Mouse (Mus musculus) monocyte, adult 2 months (primary cell): ENCODE results near the gene Atp8a2.
"Not testable (repeated sequence)": the region's sequence is repeated elsewhere in the genome, so short reads cannot be mapped to it uniquely, and the experiment has no call there.

ENCODE experiments used
- DNase-seq, 2 experiments: peaks; one replicate each; pipeline ENCODE4 v3.0.0; 2022; ENCODE audit warnings: low spot score in 2 of 2, low read depth in 1 of 2

The Atp8a2 gene

DNA sequence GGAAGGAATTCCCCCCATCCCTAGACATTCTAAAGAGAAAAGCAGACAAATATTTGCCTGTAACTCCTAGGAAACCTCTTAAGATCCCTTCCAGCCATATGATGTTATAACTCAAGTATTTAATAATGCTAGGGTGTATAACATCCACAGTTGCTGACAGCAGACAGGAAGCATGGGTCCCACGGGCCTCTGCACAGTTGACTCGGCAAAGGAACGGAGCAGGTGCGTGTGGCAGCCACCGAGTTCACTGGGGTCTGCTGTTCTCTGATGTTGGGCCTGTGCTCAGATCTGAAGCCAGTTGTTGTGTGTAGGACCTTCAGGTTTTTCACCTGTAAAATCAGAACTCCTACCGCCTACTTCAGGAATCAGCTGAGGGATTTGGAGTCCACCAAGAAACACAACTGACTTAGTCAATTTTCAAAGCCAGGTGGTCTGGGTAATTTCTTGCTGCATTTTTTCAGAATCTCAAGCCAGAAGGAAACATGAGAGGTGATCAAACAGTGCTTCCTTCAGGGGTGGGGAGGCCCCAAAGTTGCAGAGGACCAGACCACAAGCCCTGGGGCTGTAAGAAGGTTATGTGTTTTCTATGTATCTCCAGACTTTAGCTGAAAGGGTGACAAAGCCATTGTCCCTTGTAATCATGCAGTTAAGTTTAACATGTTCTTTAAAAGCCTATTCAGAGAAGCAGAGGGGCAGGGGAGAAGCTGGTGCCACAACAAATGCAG, 338.3 kb downstream of the Atp8a2 start:
- no peak for DNase-seq

DNA sequence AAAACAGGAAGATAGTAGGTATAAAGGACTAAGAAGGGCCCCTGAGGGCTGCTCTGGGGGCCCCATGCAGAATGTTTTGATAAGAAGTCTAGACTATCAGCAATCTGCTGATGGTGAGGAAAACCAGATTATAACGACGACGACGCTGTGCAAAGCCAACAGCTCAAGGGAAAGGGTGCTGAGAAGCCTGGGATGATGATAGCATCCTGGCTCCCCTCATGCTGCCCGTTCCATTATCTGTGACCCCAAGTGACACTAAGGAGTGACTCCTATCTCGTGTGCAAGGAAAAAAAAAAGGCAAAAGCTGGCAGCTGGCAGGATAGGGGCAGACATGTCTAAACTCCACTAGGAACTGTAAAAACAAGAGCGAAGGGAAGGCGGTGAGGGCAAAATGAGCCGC, 343.8 kb downstream of the Atp8a2 start:
- no peak for DNase-seq

DNA sequence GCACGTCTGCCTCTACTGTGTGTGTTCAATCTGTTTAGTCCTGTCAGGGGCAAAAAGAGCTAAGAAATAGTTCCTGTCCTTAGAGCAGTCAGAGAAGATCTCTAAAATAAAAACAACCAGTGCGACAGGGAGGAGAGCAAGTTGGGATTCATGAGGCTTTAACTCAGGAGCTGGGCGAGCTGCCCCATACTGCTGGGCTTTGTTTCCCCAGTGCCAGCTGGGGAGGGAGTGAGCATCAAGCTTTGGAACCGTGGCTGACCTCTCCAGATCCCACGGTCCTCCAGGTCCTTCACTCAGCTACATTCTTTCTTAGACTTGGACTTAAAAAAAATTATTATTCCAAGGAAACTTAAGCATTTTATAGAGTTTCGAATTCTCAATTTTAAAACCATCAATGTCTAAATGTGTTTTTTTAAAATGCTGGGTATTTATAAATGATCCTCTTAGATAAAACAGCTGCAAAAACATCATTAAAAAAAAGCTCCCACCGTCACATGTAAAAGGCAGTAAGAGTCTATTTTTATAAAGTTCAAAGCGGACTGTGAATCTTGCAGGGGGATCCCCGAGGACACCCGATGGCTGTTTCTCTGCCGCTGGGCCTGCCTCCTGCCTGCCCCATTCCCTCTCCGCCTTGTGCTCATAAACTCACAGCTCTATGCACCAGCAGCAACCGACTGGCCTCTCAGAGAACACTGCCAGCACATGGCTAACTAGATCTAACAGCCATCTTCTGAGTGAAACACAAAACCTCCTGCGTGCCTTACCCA, 350.2 kb downstream of the Atp8a2 start:
- DNase-seq: no peak

DNA sequence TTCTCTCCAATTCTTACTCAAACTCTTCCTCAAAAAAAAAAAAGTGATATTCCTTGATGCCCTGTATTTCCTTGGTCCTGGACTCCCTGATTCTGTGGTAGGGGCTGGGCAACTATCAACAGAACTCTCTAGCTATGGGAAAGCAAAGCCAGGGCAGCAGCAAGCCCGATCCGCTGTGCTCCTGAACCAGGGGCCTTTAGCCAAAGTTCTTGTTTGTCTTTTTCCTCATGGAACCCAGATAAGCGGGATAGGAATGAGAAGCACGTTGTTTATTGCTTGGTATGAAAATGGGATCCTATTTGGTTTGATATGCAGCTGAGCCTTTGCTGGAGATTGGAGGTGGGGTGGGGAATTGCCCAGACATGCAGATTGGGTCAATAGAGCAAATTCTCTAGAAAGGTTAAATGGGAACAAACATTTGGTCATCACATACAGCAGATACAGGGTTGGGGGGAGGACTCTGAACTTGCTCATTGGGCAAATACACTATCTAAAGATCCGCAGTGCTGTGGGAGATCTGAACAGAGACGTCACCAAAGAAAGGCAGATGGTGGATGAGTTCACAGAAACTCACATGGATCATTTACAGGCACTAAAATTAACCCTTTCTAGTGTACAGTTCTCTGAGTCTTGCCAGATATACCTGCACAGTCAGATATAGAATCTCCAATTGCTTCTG, 353.6 kb downstream of the Atp8a2 start:
- DNase-seq: no peak

DNA sequence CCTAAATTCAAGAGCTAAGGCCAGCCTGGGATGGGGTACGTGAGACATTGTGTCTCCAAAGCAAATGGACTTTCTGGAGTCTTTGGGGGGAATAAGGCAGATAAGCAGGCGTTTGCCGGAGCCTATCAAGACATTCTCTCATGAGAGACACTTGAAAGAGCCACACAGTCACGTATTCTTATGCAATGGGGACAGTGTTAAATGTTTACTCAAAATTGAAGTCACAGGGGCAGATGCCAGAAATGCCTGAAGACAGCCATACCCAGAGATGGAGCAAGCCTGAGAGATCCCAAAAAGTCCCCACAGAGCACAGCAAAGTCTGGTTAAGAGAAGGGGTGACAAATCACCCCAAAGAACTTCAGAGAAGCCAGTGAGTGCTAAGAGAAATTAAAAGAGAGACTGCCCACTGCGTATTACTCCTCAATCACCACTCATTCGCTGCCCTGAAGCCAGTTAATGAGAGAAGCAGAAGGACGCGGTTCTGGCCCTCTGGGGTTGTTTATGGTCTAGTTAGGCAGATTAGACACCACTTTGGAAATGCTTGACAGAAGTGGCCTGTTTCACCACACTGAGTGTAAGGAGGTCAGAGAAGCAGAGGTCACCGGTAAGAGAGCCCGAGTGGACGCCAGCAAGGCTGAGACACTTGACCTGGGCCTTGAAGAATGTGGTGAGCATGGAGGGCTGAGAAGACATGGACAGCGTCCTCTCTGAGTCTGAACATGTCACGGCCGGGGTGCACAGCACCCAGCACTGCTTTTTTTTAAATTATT, 356.8 kb downstream of the Atp8a2 start:
- no peak for DNase-seq

DNA sequence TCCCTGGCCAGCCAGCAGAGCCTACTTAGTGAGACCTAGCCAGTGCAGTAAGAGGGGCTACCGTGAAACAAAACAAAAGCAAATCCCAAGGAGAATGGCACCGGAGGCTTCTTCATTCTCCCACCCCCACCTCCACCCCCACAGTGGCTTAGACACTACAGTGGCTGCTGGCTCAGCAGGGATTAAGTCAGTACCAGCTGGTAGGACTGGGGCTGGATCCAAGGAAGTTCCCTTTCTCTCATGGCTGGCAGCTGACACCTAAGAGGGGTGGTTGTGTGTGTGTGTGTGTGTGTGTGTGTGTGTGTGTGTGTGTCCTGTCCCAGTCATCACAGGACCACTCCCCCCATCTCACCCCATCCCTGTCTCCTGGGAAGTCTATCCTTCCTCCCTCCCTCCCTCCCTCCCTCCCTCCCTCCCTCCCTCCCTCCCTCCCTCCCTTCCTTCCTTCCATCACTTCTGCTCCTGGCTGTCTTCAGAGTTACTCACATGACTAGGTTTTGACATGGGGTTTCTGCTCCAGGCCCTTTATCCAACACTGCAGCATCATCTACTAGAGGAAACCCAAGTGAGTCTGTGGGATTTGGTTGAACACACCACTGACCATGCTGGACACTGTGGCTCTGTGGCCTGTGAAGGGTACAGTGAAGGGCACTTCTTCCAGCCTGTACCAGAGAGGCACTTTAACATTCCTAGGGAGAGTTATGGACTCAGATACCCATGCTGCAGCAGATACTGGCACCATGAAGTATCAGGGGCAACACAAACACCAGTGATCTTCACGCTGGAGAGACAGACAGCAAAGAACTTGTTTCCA, 358.3 kb downstream of the Atp8a2 start:
- not testable (repeated sequence) for DNase-seq

DNA sequence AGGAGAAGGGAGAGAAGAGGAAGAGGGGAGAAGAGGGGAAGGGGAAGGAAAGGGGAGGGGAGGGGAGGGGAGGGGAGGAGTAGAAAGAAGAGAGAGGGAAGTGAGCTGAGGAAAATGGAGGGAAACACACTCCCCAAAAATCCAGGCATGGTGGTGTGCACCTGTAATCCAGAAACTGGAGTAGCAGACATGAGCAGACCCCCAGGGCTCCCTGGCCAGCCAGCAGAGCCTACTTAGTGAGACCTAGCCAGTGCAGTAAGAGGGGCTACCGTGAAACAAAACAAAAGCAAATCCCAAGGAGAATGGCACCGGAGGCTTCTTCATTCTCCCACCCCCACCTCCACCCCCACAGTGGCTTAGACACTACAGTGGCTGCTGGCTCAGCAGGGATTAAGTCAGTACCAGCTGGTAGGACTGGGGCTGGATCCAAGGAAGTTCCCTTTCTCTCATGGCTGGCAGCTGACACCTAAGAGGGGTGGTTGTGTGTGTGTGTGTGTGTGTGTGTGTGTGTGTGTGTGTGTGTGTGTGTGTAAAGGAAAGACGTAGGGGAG, 359.2 kb downstream of the Atp8a2 start:
- not testable (repeated sequence) for DNase-seq

DNA sequence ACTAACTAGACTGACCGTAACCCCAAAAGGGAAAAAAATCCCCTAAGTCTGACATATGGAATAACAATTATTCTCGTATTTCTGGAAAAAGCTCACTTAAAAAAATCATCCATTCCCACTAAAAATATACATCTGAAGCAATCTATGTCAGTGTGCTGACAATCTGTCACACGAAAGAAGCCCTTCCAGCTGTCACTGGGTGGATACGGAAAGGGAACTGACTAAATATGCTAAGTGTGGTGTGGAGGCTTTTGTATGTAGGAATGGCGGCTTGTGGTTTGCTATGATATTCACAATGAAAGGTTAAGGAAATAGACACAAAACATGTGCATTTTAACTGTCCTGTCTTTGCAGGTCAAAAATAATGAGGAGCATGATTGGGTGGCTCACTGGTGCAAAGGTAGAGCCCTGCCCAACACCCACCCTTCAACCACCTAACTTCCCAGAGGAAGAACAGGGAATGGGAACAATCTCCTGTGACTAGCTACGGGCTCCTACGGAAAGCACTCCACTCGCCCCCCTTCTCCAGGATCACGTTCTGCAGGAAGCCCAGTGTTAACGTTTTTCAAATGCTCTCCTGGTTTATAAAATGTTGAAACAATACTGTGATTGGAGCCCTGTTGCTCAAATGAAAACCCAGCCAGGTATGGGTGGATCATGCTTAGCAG, 360.0 kb downstream of the Atp8a2 start:
- no peak for DNase-seq

DNA sequence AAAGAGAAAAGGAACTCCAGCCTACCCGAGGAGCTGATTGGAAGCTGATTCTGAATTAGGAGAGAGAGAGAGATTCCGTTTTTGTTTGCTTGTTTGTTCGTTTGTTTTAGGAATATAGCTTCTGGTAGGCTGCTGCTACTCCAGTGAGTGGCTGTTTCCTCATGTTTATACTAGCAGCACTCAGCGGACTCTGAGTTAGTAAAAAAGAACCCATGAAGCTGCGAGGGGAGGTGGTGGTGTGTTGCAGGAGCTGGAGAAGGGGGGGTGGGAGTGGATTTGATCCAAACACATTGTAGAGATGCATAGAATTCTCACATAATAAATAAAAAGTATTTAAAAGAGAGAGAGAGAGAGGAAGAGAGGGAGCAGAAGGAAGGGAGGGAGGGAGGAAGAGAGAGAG, 367.4 kb downstream of the Atp8a2 start:
- no peak for DNase-seq

DNA sequence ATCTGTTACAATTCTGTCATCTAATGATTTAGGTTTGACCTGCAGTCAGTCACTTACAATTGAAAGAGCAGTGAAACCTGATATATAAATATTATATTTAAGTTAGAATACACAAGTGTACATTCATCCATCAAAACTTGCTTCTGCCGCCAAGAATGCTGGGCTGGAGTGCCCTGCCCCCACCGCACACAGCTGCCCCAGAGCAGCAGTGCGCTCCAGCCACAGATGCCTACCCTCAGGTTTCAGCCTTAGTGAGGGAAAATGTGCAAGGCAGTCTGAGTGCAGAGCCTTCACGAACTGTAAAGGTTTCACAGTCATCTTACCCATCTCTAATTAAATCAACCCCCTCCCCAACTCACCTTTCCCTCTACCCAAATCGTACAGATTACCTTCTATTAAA, 369.6 kb downstream of the Atp8a2 start:
- no peak for DNase-seq

DNA sequence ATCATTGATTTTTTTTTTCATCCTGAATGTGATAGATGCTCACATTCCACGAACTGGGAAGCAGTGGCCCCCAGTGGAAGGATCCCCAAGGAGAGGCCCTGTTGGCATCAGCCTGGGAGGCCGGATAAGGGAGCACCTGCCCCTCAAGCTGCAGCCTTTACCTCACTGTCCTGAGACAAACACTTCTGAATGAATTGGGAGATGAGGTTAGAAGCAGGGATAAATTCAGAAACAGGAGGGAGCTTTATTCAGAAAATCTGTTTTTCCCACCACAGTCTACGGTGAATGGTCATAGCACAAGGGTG, 376.9 kb downstream of the Atp8a2 start:
- DNase-seq: no peak

DNA sequence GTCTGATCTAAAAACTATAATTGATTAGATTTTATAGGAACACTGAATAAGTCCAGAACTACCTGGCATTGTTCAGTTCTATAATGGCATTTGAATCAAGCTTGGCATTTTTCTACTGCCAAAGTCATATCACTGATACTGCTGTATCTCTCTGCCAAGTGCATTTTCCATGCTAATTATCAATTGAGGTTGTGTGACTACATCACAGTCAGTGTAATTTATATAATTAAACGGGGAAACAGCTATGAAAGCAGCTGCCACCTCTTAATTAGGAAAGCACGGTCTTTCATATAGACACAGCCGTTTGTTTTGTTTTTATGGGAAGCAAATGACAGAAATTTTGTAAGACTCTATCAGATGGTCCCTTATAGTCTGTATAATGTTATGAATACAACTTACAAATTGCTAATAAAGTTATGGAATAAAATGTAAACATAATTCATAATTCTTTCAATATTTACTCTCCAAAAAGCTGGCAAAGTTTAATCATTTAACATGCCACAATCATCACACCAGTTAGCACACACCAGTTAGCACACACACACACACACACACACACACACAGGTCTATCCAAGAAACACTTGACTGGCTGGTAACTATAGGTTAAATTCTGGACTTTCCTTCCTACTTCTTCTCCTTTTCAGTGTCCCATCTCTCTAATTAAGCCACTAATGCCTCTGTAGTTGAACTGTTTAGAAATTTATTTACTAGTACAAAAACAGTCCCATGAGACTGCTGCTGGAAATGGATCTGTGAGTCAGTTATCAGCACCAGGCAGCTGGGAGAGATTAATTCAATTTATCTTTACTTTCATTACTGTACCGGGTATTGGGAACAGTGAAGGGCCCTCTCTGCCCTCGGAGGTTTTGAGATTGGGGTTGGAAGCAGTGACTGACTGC, 377.5 kb downstream of the Atp8a2 start:
- no peak for DNase-seq

DNA sequence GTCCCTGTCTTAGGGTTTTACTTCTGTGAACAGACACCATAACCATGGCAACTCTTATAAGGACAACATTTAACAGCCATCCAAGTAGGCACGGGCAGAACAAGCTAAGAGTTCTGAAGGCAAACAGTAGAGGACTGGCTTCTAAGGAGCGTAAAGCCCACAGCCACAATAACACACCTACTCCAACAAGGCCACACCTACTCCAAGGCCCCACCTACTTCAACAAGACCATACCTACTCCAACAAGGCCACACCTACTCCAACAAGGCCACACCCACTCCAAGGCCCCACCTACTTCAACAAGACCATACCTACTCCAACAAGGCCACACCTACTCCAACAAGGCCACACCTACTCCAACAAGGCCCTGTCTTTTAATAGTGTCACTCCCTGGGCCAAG, 386.7 kb downstream of the Atp8a2 start:
- DNase-seq: not testable (repeated sequence)

DNA sequence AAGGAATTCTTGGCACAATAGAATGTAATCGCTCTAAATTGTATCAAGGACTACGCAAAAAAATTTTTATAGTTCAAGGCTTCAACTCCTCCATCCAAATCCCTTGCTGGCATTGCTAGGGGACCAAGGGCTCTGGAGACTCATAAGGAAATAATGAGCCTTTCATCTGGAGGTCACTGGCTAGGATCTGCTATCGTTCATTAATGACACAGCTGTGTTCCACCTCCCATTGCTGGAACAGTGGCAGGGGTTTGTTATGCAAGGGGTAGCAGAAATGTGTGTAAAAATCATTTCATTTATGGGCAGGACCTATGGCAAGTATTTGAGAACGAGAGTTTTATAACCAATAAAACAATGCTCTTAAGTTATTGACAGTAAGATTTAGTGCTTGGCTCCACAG, 387.2 kb downstream of the Atp8a2 start:
- no peak for DNase-seq

DNA sequence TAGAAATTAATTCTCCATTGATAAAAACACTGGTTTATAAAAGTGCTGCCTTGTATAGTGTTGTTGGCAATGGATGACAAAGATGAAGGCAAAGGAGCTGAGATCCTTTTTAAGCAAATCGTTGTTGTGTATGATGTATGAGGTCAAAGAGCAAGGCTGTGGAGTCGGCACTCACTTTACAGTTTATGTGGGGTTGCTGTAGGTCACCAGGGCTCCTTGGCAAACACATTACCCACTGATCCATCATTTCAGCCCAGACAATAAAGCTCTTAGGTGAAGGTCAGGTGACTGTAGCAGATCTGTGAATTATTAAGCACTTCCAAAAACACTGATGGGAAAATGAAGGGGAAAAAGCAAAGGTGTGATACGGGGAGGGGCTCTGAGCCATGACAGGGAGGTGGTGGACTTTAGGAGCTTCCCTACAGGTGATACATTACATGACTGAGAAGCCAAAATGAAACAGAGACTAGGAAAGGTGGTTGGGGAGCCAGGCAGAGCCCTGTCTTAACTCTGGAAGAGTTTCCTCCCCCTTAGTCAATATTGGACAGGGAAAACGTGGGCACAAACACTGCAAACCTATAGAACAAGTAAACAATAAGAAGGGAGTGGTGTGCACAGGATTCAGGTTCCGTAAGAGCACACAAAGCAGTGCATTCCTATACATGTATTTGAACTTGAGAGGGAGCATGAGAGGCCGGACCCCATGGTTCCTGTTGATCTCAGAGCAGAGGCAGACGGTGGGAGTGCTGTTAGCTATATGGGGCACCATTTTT, 389.3 kb downstream of the Atp8a2 start:
- no peak for DNase-seq

DNA sequence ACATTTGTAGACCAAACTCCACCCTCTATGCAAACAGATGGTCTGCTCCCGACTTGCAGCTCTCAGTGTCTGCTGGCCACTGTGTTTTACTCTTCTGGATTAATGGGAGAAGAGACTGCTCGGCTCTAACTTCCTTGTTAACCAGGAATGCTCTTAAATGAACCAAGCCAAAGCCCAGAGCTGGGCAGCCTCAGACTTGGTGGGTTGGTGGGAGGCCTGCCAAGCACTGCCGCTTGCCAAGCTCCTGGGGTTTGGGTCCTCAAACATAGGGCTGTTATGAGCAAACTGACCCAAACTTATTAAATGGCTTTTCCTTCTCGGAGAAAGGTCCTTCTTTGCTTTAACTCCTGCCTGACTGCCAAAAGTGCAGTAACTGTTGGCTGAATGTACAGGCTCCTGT, 390.1 kb downstream of the Atp8a2 start:
- DNase-seq: no peak

DNA sequence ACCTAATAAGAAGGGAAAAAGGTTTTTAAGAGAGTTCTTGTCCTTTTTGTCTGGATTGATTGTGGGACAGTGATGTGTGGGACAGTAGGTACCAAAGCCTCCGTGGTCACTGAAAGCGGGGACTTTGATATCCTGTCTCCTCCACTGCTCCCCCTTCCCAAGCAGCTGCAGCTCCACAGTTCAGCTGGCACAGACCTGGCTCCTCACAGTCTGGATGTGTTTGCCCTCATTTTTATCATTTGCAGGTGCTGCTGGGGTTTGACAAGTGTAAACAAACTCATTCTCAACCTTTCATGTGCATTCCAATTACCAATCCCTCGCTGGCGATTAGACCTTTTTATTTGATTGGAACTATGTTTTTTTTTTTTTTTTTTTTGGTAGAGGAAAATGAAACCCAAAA, 390.8 kb downstream of the Atp8a2 start:
- no peak for DNase-seq

DNA sequence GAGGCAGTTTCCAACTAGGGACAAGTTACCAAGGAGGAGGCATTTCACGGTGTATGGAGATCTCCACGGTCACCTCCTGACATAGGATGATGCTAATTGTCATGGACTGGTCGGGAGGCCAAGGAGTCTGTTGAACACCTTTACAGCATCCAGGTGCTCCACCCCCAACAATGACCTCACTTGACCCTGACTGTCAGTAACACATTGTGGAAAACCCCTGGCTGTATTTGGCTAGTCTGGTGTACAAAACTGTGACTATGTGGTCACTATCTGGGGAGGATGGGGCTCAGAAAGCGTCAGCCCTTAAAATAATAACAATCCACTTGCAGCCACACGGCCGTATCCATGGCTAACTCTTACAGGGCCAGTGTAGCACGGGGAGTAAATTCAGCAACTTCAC, 391.3 kb downstream of the Atp8a2 start:
- DNase-seq: no peak
